Comparison of ENCODE assay signal across 9 mouse cellular contexts in the genomic region with DNA sequence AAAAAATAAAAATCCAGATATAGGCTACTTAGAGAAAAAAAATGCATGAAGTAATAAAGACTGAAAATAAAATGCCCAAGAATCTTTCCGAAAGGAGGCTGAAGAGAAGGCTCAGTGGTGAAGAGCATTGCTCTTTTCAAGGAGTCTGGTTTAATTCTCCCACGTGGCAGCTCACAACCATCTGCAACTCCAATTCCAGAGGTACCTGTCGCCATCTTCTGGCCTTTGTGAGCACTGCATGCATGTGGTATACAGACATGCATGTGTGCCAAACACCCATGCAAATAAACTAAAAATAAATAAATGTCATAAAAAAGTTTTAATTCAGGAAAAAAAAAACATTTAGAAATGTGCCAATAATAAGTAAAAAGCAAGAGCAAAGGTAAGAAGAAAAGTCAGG.
DNase-seq lines count a peak whose midpoint lies in the region; ATAC-seq lines count a peak whose summit lies in the region.
"Had no signal": no experiment of that assay in that cellular context is flagged by ENCODE, and none has a peak within 500 bp of the region (broad histone marks: within the 10 kb centered on the region; RNA-seq: fewer than 3 reads in every experiment).

No protein-coding gene starts in this region.

- WGBS in liver, embryonic 11.5 days, result 30% methylated on average over 3 of the region's 3 CpGs

- H3K9ac ChIP-seq in liver, embryonic 11.5 days (ENCODE audit: low read depth, low read length), result no peak overlapping the region

- H3K4me3 ChIP-seq in liver, embryonic 11.5 days (ENCODE audit: low read depth, low read length), result no peak overlapping the region

- H3K9me3 ChIP-seq in liver, embryonic 11.5 days (ENCODE audit: control insufficient read depth, low read length), result no peaks in the 10 kb centered on the region

- no peak for ATAC-seq in liver, embryonic 11.5 days (replicated peaks; ENCODE audit: low FRiP score)

- H3K27me3 ChIP-seq in liver, embryonic 11.5 days (replicated peaks; ENCODE audit: control insufficient read depth, insufficient read depth, low read length), result peaks cover 2% of the 10 kb centered on the region

- H3K4me2 ChIP-seq in liver, embryonic 11.5 days, result no peak overlapping the region

- no peak overlapping the region for H3K27ac ChIP-seq in liver, embryonic 11.5 days (ENCODE audit: low read depth, low read length)
- H3K27ac ChIP-seq: macrophage had no signal

- peak; percentile 31 to 37 for DNase-seq in adrenal gland, adult 18-20 months (ENCODE audit: low spot score in 2 of 2)
- no peak for DNase-seq in adrenal gland, adult 2 months
- peak; percentile 40 for DNase-seq in liver
- DNase-seq in liver, embryonic 11.5 days (ENCODE audit: low spot score), result no peak
- peak; percentile 46 for DNase-seq in embryo, embryonic 11 days
- DNase-seq in lung, postnatal 4 days, result peak; percentile 30 to 36
- DNase-seq in right cerebral cortex, adult 2 months (ENCODE audit: low spot score in 2 of 2), result no peak
- no peak for DNase-seq in cerebellum, adult 9-11 months

- H3K36me3 ChIP-seq in liver, embryonic 11.5 days (ENCODE audit: control insufficient read depth, insufficient read depth, low read length), result no peaks in the 10 kb centered on the region

- no peaks in the 10 kb centered on the region for H3K4me1 ChIP-seq in liver, embryonic 11.5 days (replicated peaks; ENCODE audit: control insufficient read depth, insufficient read depth, low read length)

Comparison
In these comparisons a context has a peak if more than half of its experiments do, and no peak if none do; other contexts are left out.
1. DNase-seq: peak in adrenal gland, adult 18-20 months (2 of 2), liver (single experiment), embryo, embryonic 11 days (single experiment) and lung, postnatal 4 days (2 of 2); none in adrenal gland, adult 2 months (single experiment), liver, embryonic 11.5 days (single experiment), right cerebral cortex, adult 2 months (0 of 2) and cerebellum, adult 9-11 months (single experiment).